Comparison of ENCODE assay signal across 12 mouse cellular contexts in the genomic region with DNA sequence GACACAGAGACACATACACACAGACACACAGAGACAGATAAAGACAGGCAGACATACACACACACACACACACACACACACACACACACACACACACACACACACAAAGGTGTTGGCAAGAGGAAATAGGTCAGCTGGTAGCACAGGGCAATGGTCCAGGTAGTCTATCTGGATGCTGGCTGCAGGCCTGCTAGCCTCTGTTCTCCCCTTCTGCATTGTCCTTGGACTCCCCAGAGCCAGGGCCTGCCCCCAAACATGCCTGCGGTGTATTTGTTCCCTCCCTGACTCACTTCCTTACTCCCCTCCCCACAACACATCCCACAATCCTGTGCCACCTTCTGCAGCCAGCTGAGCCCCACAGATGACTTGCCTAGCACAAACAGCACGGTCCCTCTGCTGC.
DNase-seq lines count a peak whose midpoint lies in the region; ATAC-seq lines count a peak whose summit lies in the region.
"Had no signal": no experiment of that assay in that cellular context is flagged by ENCODE, and none has a peak within 500 bp of the region (broad histone marks: within the 10 kb centered on the region; RNA-seq: fewer than 3 reads in every experiment).

No protein-coding gene starts in this region.

- peaks cover 14% of the 10 kb centered on the region for H3K4me1 ChIP-seq in kidney, embryonic 14.5 days (ENCODE audit: control insufficient read depth, insufficient read depth, low read length)
- no peaks in the 10 kb centered on the region; the same call in 1 of the 2 replicates for H3K4me1 ChIP-seq in heart, embryonic 16.5 days (ENCODE audit: control insufficient read depth, insufficient read depth, low read length)
- H3K4me1 ChIP-seq: midbrain, embryonic 12.5 days had no signal

- peak; percentile 67 for DNase-seq in adrenal gland, postnatal 14 days
- no peak for DNase-seq in adrenal gland, postnatal 4 days (ENCODE audit: low spot score in 2 of 2)
- peak; percentile 44 to 60 for DNase-seq in kidney, postnatal 36 days
- DNase-seq in cerebellum, adult 18-20 months = peak; percentile 29 to 34
- DNase-seq: kidney, postnatal 10 days had no signal

- no peak overlapping the region for H3K9ac ChIP-seq in kidney, embryonic 14.5 days (ENCODE audit: low read depth, low read length)
- H3K9ac ChIP-seq in heart, embryonic 16.5 days (ENCODE audit: low read length) = no peak overlapping the region
- H3K9ac ChIP-seq: embryonic facial prominence, embryonic 13.5 days; midbrain, embryonic 12.5 days had no signal

- no peak overlapping the region for H3K4me3 ChIP-seq in kidney, embryonic 14.5 days (ENCODE audit: low read length)
- no peak overlapping the region for H3K4me3 ChIP-seq in heart, embryonic 16.5 days (ENCODE audit: low read length)
- H3K4me3 ChIP-seq: embryonic facial prominence, embryonic 13.5 days; hindbrain, embryonic 10.5 days; midbrain, embryonic 12.5 days had no signal

- H3K36me3 ChIP-seq in kidney, embryonic 14.5 days (ENCODE audit: control insufficient read depth, insufficient read depth, low read length) = no peaks in the 10 kb centered on the region
- no peaks in the 10 kb centered on the region for H3K36me3 ChIP-seq in heart, embryonic 16.5 days (ENCODE audit: control insufficient read depth, insufficient read depth)
- H3K36me3 ChIP-seq: embryonic facial prominence, embryonic 13.5 days; hindbrain, embryonic 10.5 days; midbrain, embryonic 12.5 days had no signal

- no peak for ATAC-seq in kidney, embryonic 14.5 days (ENCODE audit: low FRiP score, low TSS enrichment)
- ATAC-seq in heart, embryonic 16.5 days (replicated peaks; ENCODE audit: extremely low read depth, insufficient read depth, low FRiP score) = peak; percentile 84
- ATAC-seq in erythroid progenitor cell, adult 5-6 weeks (replicated peaks; ENCODE audit: low FRiP score, poor library complexity, severe bottlenecking) = no peak
- no peak for ATAC-seq in monocyte, adult 5-6 weeks (replicated peaks; ENCODE audit: insufficient number of reproducible peaks, low FRiP score, low TSS enrichment, poor library complexity, severe bottlenecking)

- WGBS in kidney, embryonic 14.5 days = 76% methylated on average over 2 of the region's 2 CpGs
- 41% methylated on average over 2 of the region's 2 CpGs for WGBS in heart, embryonic 16.5 days

- no peak overlapping the region for H3K4me2 ChIP-seq in kidney, embryonic 14.5 days (replicated peaks; ENCODE audit: low read depth, low read length)
- no peak overlapping the region for H3K4me2 ChIP-seq in heart, embryonic 16.5 days (ENCODE audit: low read depth, low read length)
- H3K4me2 ChIP-seq: embryonic facial prominence, embryonic 13.5 days; midbrain, embryonic 12.5 days had no signal

- H3K27ac ChIP-seq in kidney, embryonic 14.5 days (ENCODE audit: low read depth, low read length) = no peak overlapping the region
- H3K27ac ChIP-seq in heart, embryonic 16.5 days (ENCODE audit: low read length) = peak overlapping the region; percentile 49
- H3K27ac ChIP-seq: embryonic facial prominence, embryonic 13.5 days; hindbrain, embryonic 10.5 days; midbrain, embryonic 12.5 days had no signal

- no peaks in the 10 kb centered on the region for H3K9me3 ChIP-seq in kidney, embryonic 14.5 days (ENCODE audit: control insufficient read depth, low read length)
- no peaks in the 10 kb centered on the region for H3K9me3 ChIP-seq in heart, embryonic 16.5 days (replicated peaks; ENCODE audit: control insufficient read depth, low read length)
- H3K9me3 ChIP-seq: embryonic facial prominence, embryonic 13.5 days; midbrain, embryonic 12.5 days had no signal

- H3K27me3 ChIP-seq in kidney, embryonic 14.5 days (ENCODE audit: control insufficient read depth, insufficient read depth, low read length) = no peaks in the 10 kb centered on the region
- H3K27me3 ChIP-seq in heart, embryonic 16.5 days (ENCODE audit: control insufficient read depth, insufficient read depth, low read length) = no peaks in the 10 kb centered on the region; the same call in 1 of the 2 replicates
- H3K27me3 ChIP-seq: embryonic facial prominence, embryonic 13.5 days had no signal

Comparison
In these comparisons a context has a peak if more than half of its experiments do, and no peak if none do; other contexts are left out.
1. DNase-seq: peak in adrenal gland, postnatal 14 days (single experiment), kidney, postnatal 36 days (2 of 2) and cerebellum, adult 18-20 months (2 of 2); none in adrenal gland, postnatal 4 days (0 of 2).